Comparison of ENCODE assay signal across 9 mouse cellular contexts in the genomic region with DNA sequence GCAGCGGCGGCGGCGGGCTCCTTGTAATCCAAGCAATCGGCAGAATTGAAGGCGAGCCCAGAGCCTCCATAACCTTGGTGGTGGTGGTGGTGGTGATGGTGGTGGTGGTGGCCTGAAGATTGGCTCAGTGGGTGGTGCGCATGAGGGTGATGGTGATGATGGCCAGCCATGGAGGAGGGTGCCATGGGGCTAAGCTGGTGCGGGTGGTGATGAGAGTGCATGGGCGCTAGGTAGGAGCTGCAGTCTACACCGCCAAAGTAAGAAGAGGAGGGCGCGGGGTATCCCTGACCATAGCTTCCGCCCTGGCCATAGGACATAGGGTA. TPM values are rescaled to one million over a fixed set of nuclear protein-coding genes. Genes with fewer than 3 reads are reported as not detected.
DNase-seq lines count a peak whose midpoint lies in the region; ATAC-seq lines count a peak whose summit lies in the region.
"Had no signal": no experiment of that assay in that cellular context is flagged by ENCODE, and none has a peak within 500 bp of the region (broad histone marks: within the 10 kb centered on the region; RNA-seq: fewer than 3 reads in every experiment).

No protein-coding gene starts in this region.

- H3K27me3 ChIP-seq in lung, embryonic 16.5 days (ENCODE audit: control insufficient read depth, insufficient read depth, low read depth, low read length): peaks cover 83% of the 10 kb centered on the region
- peaks cover 82% of the 10 kb centered on the region for H3K27me3 ChIP-seq in intestine, embryonic 15.5 days (replicated peaks)
- H3K27me3 ChIP-seq in neural tube, embryonic 13.5 days: peaks cover 97% of the 10 kb centered on the region

- WGBS in lung, embryonic 16.5 days: 4% methylated on average over 13 of the region's 13 CpGs
- 2% methylated on average over 13 of the region's 13 CpGs for WGBS in intestine, embryonic 15.5 days
- under 1% methylated on average over 13 of the region's 13 CpGs for WGBS in neural tube, embryonic 13.5 days

- peaks cover 20% of the 10 kb centered on the region for H3K4me1 ChIP-seq in lung, embryonic 16.5 days (replicated peaks; ENCODE audit: control insufficient read depth, insufficient read depth, low read length)
- H3K4me1 ChIP-seq in intestine, embryonic 15.5 days (replicated peaks): peaks cover 23% of the 10 kb centered on the region
- H3K4me1 ChIP-seq in neural tube, embryonic 13.5 days (replicated peaks): peaks cover 24% of the 10 kb centered on the region

- H3K4me3 ChIP-seq in lung, embryonic 16.5 days (ENCODE audit: low read length): peak overlapping the region; percentile 37
- H3K4me3 ChIP-seq in intestine, embryonic 15.5 days (replicated peaks): peak overlapping the region; percentile 7
- peak overlapping the region; percentile 15 for H3K4me3 ChIP-seq in neural tube, embryonic 13.5 days

- peak overlapping the region; percentile 55 for H3K4me2 ChIP-seq in lung, embryonic 16.5 days (ENCODE audit: low read depth, low read length)
- peak overlapping the region; percentile 53 for H3K4me2 ChIP-seq in intestine, embryonic 15.5 days (replicated peaks)
- H3K4me2 ChIP-seq in neural tube, embryonic 13.5 days: peak overlapping the region; percentile 41

- no peak for ATAC-seq in lung, embryonic 16.5 days (ENCODE audit: low read depth)
- ATAC-seq in intestine, embryonic 15.5 days: no peak
- no peak for ATAC-seq in neural tube, embryonic 13.5 days (ENCODE audit: low read depth)
- ATAC-seq in activated CD4-positive, CD25-positive, alpha-beta regulatory T cell, adult 4 months: no peak

- no peaks in the 10 kb centered on the region for H3K36me3 ChIP-seq in lung, embryonic 16.5 days (ENCODE audit: control insufficient read depth, insufficient read depth, low read length)
- no peaks in the 10 kb centered on the region for H3K36me3 ChIP-seq in intestine, embryonic 15.5 days
- H3K36me3 ChIP-seq in neural tube, embryonic 13.5 days: no peaks in the 10 kb centered on the region

- DNase-seq in adrenal gland, adult 2 months: peak; percentile 4
- no peak for DNase-seq in adrenal gland, postnatal 4 days (ENCODE audit: low spot score in 2 of 2)
- DNase-seq in lung, postnatal 25 days (ENCODE audit: low spot score): no peak
- no peak for DNase-seq in retina, postnatal 1 day

- no peak overlapping the region for H3K9ac ChIP-seq in lung, embryonic 16.5 days (ENCODE audit: low read length)
- no peak overlapping the region for H3K9ac ChIP-seq in intestine, embryonic 15.5 days
- no peak overlapping the region for H3K9ac ChIP-seq in neural tube, embryonic 13.5 days

- H3K9me3 ChIP-seq in lung, embryonic 16.5 days (ENCODE audit: control insufficient read depth, low read length): no peaks in the 10 kb centered on the region
- H3K9me3 ChIP-seq in intestine, embryonic 15.5 days: no peaks in the 10 kb centered on the region
- no peaks in the 10 kb centered on the region for H3K9me3 ChIP-seq in neural tube, embryonic 13.5 days

- no peak overlapping the region for H3K27ac ChIP-seq in lung, embryonic 16.5 days (ENCODE audit: low read length)
- no peak overlapping the region for H3K27ac ChIP-seq in intestine, embryonic 15.5 days
- no peak overlapping the region for H3K27ac ChIP-seq in neural tube, embryonic 13.5 days (replicated peaks)

RNA-seq across cellular contexts. Expression of a gene that starts 6.4 kb away (rescaled TPM):
- total RNA-seq in adrenal gland, adult 2 months (2021): not detected
- polyA plus RNA-seq in adrenal gland, adult 2 months (2012; rRNA removed): not detected in 2 replicates
- not detected for total RNA-seq in adrenal gland, postnatal 4 days (2021)
- polyA plus RNA-seq in lung, embryonic 16.5 days (2015; fragmentation: Nextera tagmentation; extraction: Ambion mirVana): 0.44 and 0.59 TPM in 2 replicates
- not detected in 2 replicates for polyA plus RNA-seq in intestine, embryonic 15.5 days (2015; fragmentation: Nextera tagmentation; extraction: Ambion mirVana)
- polyA plus RNA-seq in neural tube, embryonic 13.5 days (2015; fragmentation: Nextera tagmentation; extraction: Ambion mirVana): not detected in 2 replicates
- polyA plus RNA-seq in activated CD4-positive, CD25-positive, alpha-beta regulatory T cell, adult 4 months (2017; shearing (Covaris generic)): under 1 TPM in 1 of 2 experiments, not detected in 1; 0.27 TPM
- total RNA-seq: hematopoietic stem cell, adult 5-6 weeks had no signal
